Mouse (Mus musculus) limb, embryonic 11.5 days (tissue): ENCODE measurements around the gene Ube2l6. TPM values are rescaled to one million over a fixed set of nuclear protein-coding genes. Genes with fewer than 3 reads are reported as not detected.
A peak's percentile ranks its signal among the peaks of the same experiment; 100 is the strongest.
"Not testable (repeated sequence)": the region's sequence is repeated elsewhere in the genome, so short reads cannot be mapped to it uniquely, and the experiment has no call there.

Source experiments
- ATAC-seq: fragments of 200-750 bp; cut with Nextera tagmentation; 2 replicates; pipeline ENCODE4 v1.8.0; 2017; ENCODE audit warnings: low read depth; ENCODE audit not compliant: insufficient number of reproducible peaks, low FRiP score, low TSS enrichment
- DNase-seq: peaks from one replicate; pipeline ENCODE4 v3.0.0-alpha.2; 2015; ENCODE audit warnings: low spot score
- H3K27ac ChIP-seq: fragments of 300-500 bp; sonication (generic); replicated peaks from 2 replicates; pipeline ENCODE4 v1.5.1; 2014; ENCODE audit warnings: low read depth, mild to moderate bottlenecking, low read length
- H3K27me3 ChIP-seq: fragments of 300-500 bp; sonication (generic); 2 replicates; pipeline ENCODE4 v1.6.1; 2014; ENCODE audit warnings: mild to moderate bottlenecking, low read length, mixed read lengths; ENCODE audit not compliant: control insufficient read depth, insufficient read depth
- H3K36me3 ChIP-seq: fragments of 300-500 bp; sonication (generic); 2 replicates; pipeline ENCODE4 v1.6.1; 2014; ENCODE audit warnings: mild to moderate bottlenecking, low read length, moderate library complexity, mixed read lengths; ENCODE audit not compliant: control insufficient read depth, insufficient read depth
- H3K4me1 ChIP-seq: fragments of 300-500 bp; sonication (generic); 2 replicates; pipeline ENCODE4 v1.6.1; 2014; ENCODE audit warnings: low read length, mixed read lengths; ENCODE audit not compliant: control insufficient read depth, insufficient read depth
- H3K4me2 ChIP-seq: fragments of 300-500 bp; sonication (generic); 2 replicates; pipeline ENCODE4 v1.6.1; 2014; ENCODE audit warnings: low read depth, mild to moderate bottlenecking, moderate library complexity; ENCODE audit not compliant: severe bottlenecking
- H3K4me3 ChIP-seq: fragments of 300-500 bp; sonication (generic); 2 replicates; pipeline ENCODE4 v1.5.1; 2014; ENCODE audit warnings: low read depth, low read length
- H3K9ac ChIP-seq: fragments of 300-500 bp; sonication (generic); 2 replicates; pipeline ENCODE4 v1.6.1; 2014; ENCODE audit warnings: mild to moderate bottlenecking, low read length
- H3K9me3 ChIP-seq: fragments of 300-500 bp; sonication (generic); 2 replicates; pipeline ENCODE4 v1.6.1; 2016; ENCODE audit warnings: low read length; ENCODE audit not compliant: control insufficient read depth
- WGBS: fragments of 180-500 bp; shearing (Covaris S2); extraction: QIAGEN DNeasy Blood & Tissue Kit; methylation state at CpG from one replicate; pipeline ENCODE4 v1.1.7; 2014; 5-methylcytosine and 5-hydroxymethylcytosine counted together
- polyA plus RNA-seq: library from polyadenylated mRNA; unstranded; fragments of >200 nt; fragmentation: Nextera tagmentation; extraction: Ambion mirVana; gene quantifications from 2 replicates; pipeline ENCODE4 v1.2.1, GENCODE M21; 2014

Ube2l6 gene
- polyA plus RNA-seq, 1 experiment from 2014 or later, result 23.3 TPM

- H3K27me3 ChIP-seq, result no peaks in the 10 kb centered on the region
- 12% methylated on average over 13 of the region's 13 CpGs for WGBS
- no peaks in the 10 kb centered on the region for H3K9me3 ChIP-seq
- H3K36me3 ChIP-seq, result no peaks in the 10 kb centered on the region
- DNase-seq (peak; percentile 86), ATAC-seq (peak; percentile 74)
- no peaks in the 10 kb centered on the region for H3K4me1 ChIP-seq
- peak overlapping the region; percentile 21; the same call in 1 of the 2 replicates for H3K27ac ChIP-seq
- H3K4me2 ChIP-seq, result peak overlapping the region; percentile 94
- H3K9ac ChIP-seq, result peak overlapping the region; percentile 57
- peak overlapping the region; percentile 53 for H3K4me3 ChIP-seq
These were observed 665 bp upstream of the Ube2l6 start for GRCm38 (mm10) chr2:84797833-84798492.

DNA sequence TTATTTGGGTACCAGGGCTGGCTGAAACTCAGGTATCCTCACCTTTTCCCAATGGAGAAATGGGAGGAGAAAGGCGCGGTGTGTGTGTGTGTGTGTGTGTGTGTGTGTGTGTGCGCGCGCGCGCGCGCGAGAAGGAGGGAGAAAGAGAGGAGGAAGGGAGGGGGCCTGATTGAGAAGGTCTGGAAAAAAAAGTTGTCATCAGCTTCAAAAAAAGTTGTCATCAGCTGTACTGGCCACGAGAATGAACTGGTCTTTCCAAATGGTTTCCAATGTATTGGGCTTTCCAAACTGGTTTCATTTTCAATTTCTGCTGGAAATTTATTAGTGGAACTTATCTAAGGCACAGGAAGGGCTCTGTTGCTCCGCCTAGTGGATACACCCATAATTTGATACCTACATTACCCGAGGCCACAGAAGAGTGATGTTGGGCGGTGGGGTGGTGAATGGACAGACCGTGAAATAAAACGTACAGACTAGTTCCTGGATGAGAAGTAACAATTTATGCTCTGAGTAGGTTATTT, 473 bp downstream of the Ube2l6 start:
- H3K36me3 ChIP-seq, result no peaks in the 10 kb centered on the region
- peak overlapping the region; percentile 57 for H3K9ac ChIP-seq
- H3K27ac ChIP-seq, result 0 out of 2 replicates have a peak overlapping the region, but pooled peaks have one; percentile 21
- no peaks in the 10 kb centered on the region for H3K27me3 ChIP-seq
- WGBS, result 2% methylated on average over 16 of the region's 16 CpGs
- no peaks in the 10 kb centered on the region for H3K4me1 ChIP-seq
- peak; percentile 59 for ATAC-seq
- DNase-seq, result peak; percentile 70
- no peaks in the 10 kb centered on the region for H3K9me3 ChIP-seq
- peak overlapping the region; percentile 94 for H3K4me2 ChIP-seq
- peak overlapping the region; percentile 53 for H3K4me3 ChIP-seq

- DNase-seq (no peak), ATAC-seq (no peak)
- Histone ChIP-seq H3K27ac (no peak overlapping the region), H3K4me1 (no peaks in the 10 kb centered on the region), H3K4me3 (no peak overlapping the region), H3K9ac (no peak overlapping the region), H3K4me2 (no peak overlapping the region), H3K36me3 (no peaks in the 10 kb centered on the region), H3K27me3 (no peaks in the 10 kb centered on the region), H3K9me3 (no peaks in the 10 kb centered on the region)
- WGBS, result 83% methylated on average over 4 of the region's 4 CpGs
These were observed 1.7 kb downstream of the Ube2l6 start for GRCm38 (mm10) chr2:84800304-84800703.

DNA sequence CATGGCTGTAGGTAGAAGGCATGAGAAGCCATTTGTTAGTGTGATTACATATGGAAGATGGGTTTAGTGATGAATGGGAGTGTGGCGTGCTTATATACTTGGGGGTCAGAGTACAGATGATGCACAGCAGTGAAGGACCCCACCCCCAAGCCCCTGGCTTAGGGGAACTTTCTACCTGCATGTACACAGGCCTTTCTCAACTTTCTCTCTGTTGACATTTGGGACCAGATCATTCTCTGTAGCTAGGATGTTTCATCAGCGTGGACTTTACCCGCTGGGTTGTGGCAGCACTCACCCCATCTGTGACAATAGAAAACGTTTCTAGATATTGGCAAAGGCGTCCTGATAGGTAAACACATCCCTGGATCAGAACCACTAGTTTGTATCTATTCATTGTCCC, 2.6 kb downstream of the Ube2l6 start:
- H3K9ac ChIP-seq, H3K27ac ChIP-seq, DNase-seq, H3K4me2 ChIP-seq, H3K36me3 ChIP-seq, ATAC-seq, H3K27me3 ChIP-seq, H3K4me1 ChIP-seq, H3K9me3 ChIP-seq, H3K4me3 ChIP-seq: not testable (repeated sequence)
- 74% methylated on average over 5 of the region's 5 CpGs for WGBS

- DNase-seq (no peak), ATAC-seq (no peak)
- Histone ChIP-seq H3K4me3 (no peak overlapping the region), H3K9me3 (no peaks in the 10 kb centered on the region), H3K9ac (no peak overlapping the region), H3K4me2 (no peak overlapping the region), H3K36me3 (no peaks in the 10 kb centered on the region), H3K27me3 (no peaks in the 10 kb centered on the region), H3K4me1 (no peaks in the 10 kb centered on the region), H3K27ac (no peak overlapping the region)
- WGBS, result 93% methylated on average over 7 of the region's 7 CpGs
These were observed 5.3 kb downstream of the Ube2l6 start for GRCm38 (mm10) chr2:84803963-84804362.

GRCm38 (mm10) chr2:84806546-84806945, 7.9 kb downstream of the Ube2l6 start:
- no peaks in the 10 kb centered on the region for H3K27me3 ChIP-seq
- H3K4me2 ChIP-seq, result no peak overlapping the region
- no peak overlapping the region for H3K27ac ChIP-seq
- H3K4me3 ChIP-seq, result no peak overlapping the region
- H3K9ac ChIP-seq, result no peak overlapping the region
- 48% methylated on average over 5 of the region's 5 CpGs for WGBS
- H3K36me3 ChIP-seq, result no peaks in the 10 kb centered on the region
- no peaks in the 10 kb centered on the region for H3K9me3 ChIP-seq
- 0 out of 2 replicates have a peak, but pooled peaks cover 3% of the 10 kb centered on the region for H3K4me1 ChIP-seq
- ATAC-seq, result no peak
- no peak for DNase-seq

DNA sequence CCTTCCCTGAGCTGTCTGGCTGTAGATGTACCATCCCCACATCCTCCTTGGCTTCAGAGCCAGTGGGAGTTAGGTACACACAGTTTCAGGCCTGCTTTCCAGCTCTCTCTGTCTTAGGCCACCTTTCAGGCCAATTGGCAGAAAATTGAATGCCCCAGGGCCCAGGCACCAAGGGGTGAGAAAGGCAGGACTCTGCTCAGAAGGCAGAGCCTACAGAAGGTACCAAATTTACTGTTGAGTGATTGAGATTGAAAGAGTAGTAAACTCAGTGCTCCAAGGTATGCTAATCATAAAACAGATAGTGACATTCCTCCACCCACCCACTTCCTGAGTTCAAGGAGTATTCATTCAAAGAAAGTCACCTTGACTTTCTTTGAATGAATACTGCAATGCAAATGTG, 10.7 kb downstream of the Ube2l6 start:
- Histone ChIP-seq H3K27me3 (no peaks in the 10 kb centered on the region), H3K4me3 (no peak overlapping the region), H3K36me3 (no peaks in the 10 kb centered on the region), H3K4me1 (0 out of 2 replicates have a peak, but pooled peaks cover 3% of the 10 kb centered on the region), H3K4me2 (no peak overlapping the region), H3K27ac (no peak overlapping the region), H3K9me3 (no peaks in the 10 kb centered on the region), H3K9ac (no peak overlapping the region)
- DNase-seq (no peak), ATAC-seq (no peak)

DNA sequence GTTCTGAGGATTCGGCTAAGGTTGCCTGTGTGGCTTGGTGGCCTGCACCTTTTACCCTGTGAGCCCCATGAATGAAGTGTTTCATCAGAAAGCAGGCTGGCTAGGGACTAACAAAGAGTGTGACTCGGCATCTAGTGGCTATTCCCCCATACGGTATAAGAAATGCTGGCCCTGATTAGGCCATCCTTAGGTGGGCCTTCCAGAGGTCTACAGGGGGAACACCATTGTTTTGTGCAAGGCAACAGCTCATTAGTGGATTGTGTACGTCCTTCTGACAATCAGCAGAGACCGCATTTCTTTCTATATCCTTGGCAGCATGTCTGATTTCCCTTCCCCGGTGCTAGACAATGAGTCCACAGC, 11.9 kb downstream of the Ube2l6 start:
- Histone ChIP-seq H3K4me2 (peak overlapping the region; percentile 32; the same call in 1 of the 2 replicates), H3K9ac (no peak overlapping the region), H3K4me3 (no peak overlapping the region), H3K9me3 (no peaks in the 10 kb centered on the region), H3K27ac (no peak overlapping the region), H3K27me3 (no peaks in the 10 kb centered on the region), H3K36me3 (no peaks in the 10 kb centered on the region), H3K4me1 (0 out of 2 replicates have a peak, but pooled peaks cover 3% of the 10 kb centered on the region)
- ATAC-seq (no peak), DNase-seq (no peak)
- WGBS, result 83% methylated on average over 6 of the region's 6 CpGs
